Mouse (Mus musculus) limb, embryonic 14.5 days (tissue): ENCODE results near the gene Prkn. TPM values are rescaled to one million over a fixed set of nuclear protein-coding genes. Genes with fewer than 3 reads are reported as not detected.

Experiments
- ATAC-seq: fragments of 200-750 bp; cut with Nextera tagmentation; 2 replicates; pipeline ENCODE4 v1.8.0; 2017; ENCODE audit warnings: low read depth, moderate number of reproducible peaks, moderate TSS enrichment; ENCODE audit not compliant: low FRiP score
- DNase-seq: peaks from one replicate; pipeline ENCODE4 v3.0.0-alpha.2; 2015; ENCODE audit warnings: low spot score
- H3K27ac ChIP-seq: fragments of 300-500 bp; sonication (generic); replicated peaks from 2 replicates; pipeline ENCODE4 v1.5.1; 2014; ENCODE audit warnings: low read depth, mild to moderate bottlenecking, low read length, moderate library complexity, mixed read lengths
- H3K27me3 ChIP-seq: fragments of 300-500 bp; sonication (generic); 2 replicates; pipeline ENCODE4 v1.6.1; 2014; ENCODE audit warnings: low read length, mixed read lengths; ENCODE audit not compliant: control insufficient read depth, insufficient read depth
- H3K36me3 ChIP-seq: fragments of 300-500 bp; sonication (generic); 2 replicates; pipeline ENCODE4 v1.6.1; 2014; ENCODE audit warnings: mild to moderate bottlenecking, low read length, moderate library complexity, mixed read lengths; ENCODE audit not compliant: control insufficient read depth, insufficient read depth
- H3K4me1 ChIP-seq: fragments of 300-500 bp; sonication (generic); 2 replicates; pipeline ENCODE4 v1.6.1; 2014; ENCODE audit warnings: antibody characterized with exemption, low read length, mixed read lengths; ENCODE audit not compliant: control insufficient read depth, insufficient read depth
- H3K4me2 ChIP-seq: fragments of 300-500 bp; sonication (generic); replicated peaks from 2 replicates; pipeline ENCODE4 v1.6.1; 2014; ENCODE audit warnings: low read depth, mild to moderate bottlenecking, low read length, moderate library complexity; ENCODE audit not compliant: severe bottlenecking
- H3K4me3 ChIP-seq: fragments of 300-500 bp; sonication (generic); replicated peaks from 2 replicates; pipeline ENCODE4 v1.5.1; 2014; ENCODE audit warnings: low read length
- H3K9ac ChIP-seq: fragments of 300-500 bp; sonication (generic); 2 replicates; pipeline ENCODE4 v1.6.1; 2014; ENCODE audit warnings: mild to moderate bottlenecking, low read depth, low read length, moderate library complexity; ENCODE audit not compliant: severe bottlenecking
- H3K9me3 ChIP-seq: fragments of 300-500 bp; sonication (generic); 2 replicates; pipeline ENCODE4 v1.6.1; 2016; ENCODE audit warnings: low read length; ENCODE audit not compliant: control insufficient read depth
- POLR2A ChIP-seq: fragments of 200-500 bp; IDR thresholded peaks from 2 replicates; pipeline ENCODE4 v1.8.0; 2012; ENCODE audit warnings: inconsistent platforms, mild to moderate bottlenecking, moderate library complexity, borderline replicate concordance; ENCODE audit not compliant: insufficient read depth, insufficient read length; ENCODE audit errors: extremely low read depth
- WGBS: fragments of 180-500 bp; shearing (Covaris S2); extraction: QIAGEN DNeasy Blood & Tissue Kit; methylation state at CpG from one replicate; pipeline ENCODE4 v1.1.7; 2014; 5-methylcytosine and 5-hydroxymethylcytosine counted together
- polyA plus RNA-seq, 2 experiments: library from polyadenylated mRNA; depleted of rRNA in 1 of 2; stranded (reverse) in 1 of 2; unstranded in 1 of 2; fragments of >200 nt; fragmentation: Nextera tagmentation in 1 of 2; extraction: Ambion mirVana in 1 of 2; gene quantifications; 2 replicates each; pipeline versions ENCODE4 v1.2.1 to v1.2.3; 2012 to 2014

The Prkn gene
- polyA plus RNA-seq, 2 experiments: 2.3 to 2.7 TPM

DNA sequence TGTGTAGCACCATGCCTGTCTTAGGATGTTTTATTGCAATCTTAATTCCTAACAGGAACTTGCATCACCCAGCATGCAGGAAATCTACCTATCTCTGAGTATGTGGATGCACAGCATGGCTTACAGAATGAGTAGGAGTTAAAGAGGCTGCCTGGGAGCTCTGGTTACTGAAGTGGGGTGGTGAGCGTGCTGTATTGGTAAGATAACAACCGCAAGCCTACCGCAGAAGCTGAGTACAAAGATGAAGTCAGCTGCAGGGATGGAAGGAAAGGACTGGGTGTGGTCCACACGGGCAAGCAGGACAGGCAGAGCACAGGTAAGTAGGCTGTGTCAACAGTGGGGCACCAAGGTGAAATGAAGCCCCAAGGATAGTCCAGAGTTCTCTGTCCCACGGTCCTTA lies 1196.9 kb downstream of the Prkn start:
- no peak for DNase-seq
- WGBS: 79% methylated on average over 5 of the region's 5 CpGs
- Histone ChIP-seq H3K36me3 (no peaks in the 10 kb centered on the region), H3K27me3 (no peaks in the 10 kb centered on the region), H3K9me3 (no peaks in the 10 kb centered on the region), H3K9ac (no peak overlapping the region), H3K4me1 (no peaks in the 10 kb centered on the region), H3K4me2 (no peak overlapping the region), H3K4me3 (no peak overlapping the region), H3K27ac (no peak overlapping the region)
- ATAC-seq: no peak
- TF ChIP-seq POLR2A: no peak

- H3K4me1 ChIP-seq: no peaks in the 10 kb centered on the region
- ATAC-seq (no peak), DNase-seq (no peak)
- no peaks in the 10 kb centered on the region for H3K36me3 ChIP-seq
- WGBS: 88% methylated on average over 2 of the region's 2 CpGs
- no peak overlapping the region for H3K4me3 ChIP-seq
- no peaks in the 10 kb centered on the region for H3K27me3 ChIP-seq
- H3K9me3 ChIP-seq: no peaks in the 10 kb centered on the region
- H3K4me2 ChIP-seq: no peak overlapping the region
- no peak overlapping the region for H3K27ac ChIP-seq
- no peak for TF ChIP-seq POLR2A
- no peak overlapping the region for H3K9ac ChIP-seq
Measured at GRCm38 (mm10) chr17:12037574-12037973, 1197.4 kb downstream of the Prkn start.

GRCm38 (mm10) chr17:12038499-12038898 lies 1198.3 kb downstream of the Prkn start:
- no peaks in the 10 kb centered on the region for H3K27me3 ChIP-seq

GRCm38 (mm10) chr17:12039188-12039587 lies 1199.0 kb downstream of the Prkn start:
- peak overlapping the region; percentile 11; the same call in 1 of the 2 replicates for H3K4me2 ChIP-seq
- ATAC-seq (peak; percentile 68), DNase-seq (peak; percentile 60)
- no peaks in the 10 kb centered on the region for H3K36me3 ChIP-seq
- no peaks in the 10 kb centered on the region for H3K4me1 ChIP-seq
- H3K27ac ChIP-seq: no peak overlapping the region
- no peak for TF ChIP-seq POLR2A
- H3K4me3 ChIP-seq: no peak overlapping the region
- H3K27me3 ChIP-seq: no peaks in the 10 kb centered on the region
- H3K9ac ChIP-seq: no peak overlapping the region
- H3K9me3 ChIP-seq: no peaks in the 10 kb centered on the region
- under 1% methylated on average over 9 of the region's 9 CpGs for WGBS

More at GRCm38 (mm10) chr17:12038499-12038898, 1198.3 kb downstream of the Prkn start:
- 73% methylated on average over 6 of the region's 6 CpGs for WGBS
- Histone ChIP-seq H3K4me3 (no peak overlapping the region), H3K4me1 (no peaks in the 10 kb centered on the region), H3K9ac (no peak overlapping the region), H3K4me2 (no peak overlapping the region), H3K27ac (no peak overlapping the region), H3K36me3 (no peaks in the 10 kb centered on the region), H3K9me3 (no peaks in the 10 kb centered on the region)
- DNase-seq (no peak), ATAC-seq (no peak)
- no peak for TF ChIP-seq POLR2A

GRCm38 (mm10) chr17:12039922-12040321 lies 1199.7 kb downstream of the Prkn start:
- no peak overlapping the region for H3K27ac ChIP-seq
- H3K9ac ChIP-seq: no peak overlapping the region
- WGBS: 84% methylated on average over 3 of the region's 3 CpGs
- no peak for TF ChIP-seq POLR2A
- no peak overlapping the region for H3K4me3 ChIP-seq
- DNase-seq (no peak), ATAC-seq (no peak)
- no peaks in the 10 kb centered on the region for H3K9me3 ChIP-seq
- no peaks in the 10 kb centered on the region for H3K4me1 ChIP-seq
- H3K36me3 ChIP-seq: no peaks in the 10 kb centered on the region
- no peak overlapping the region for H3K4me2 ChIP-seq
- H3K27me3 ChIP-seq: no peaks in the 10 kb centered on the region

GRCm38 (mm10) chr17:12040546-12040945 lies 1200.4 kb downstream of the Prkn start:
- ATAC-seq: no peak
- Histone ChIP-seq H3K4me2 (no peak overlapping the region), H3K9me3 (no peaks in the 10 kb centered on the region), H3K9ac (no peak overlapping the region), H3K27ac (no peak overlapping the region), H3K36me3 (no peaks in the 10 kb centered on the region), H3K4me1 (0 out of 2 replicates have a peak, but pooled peaks cover 3% of the 10 kb centered on the region), H3K4me3 (no peak overlapping the region), H3K27me3 (no peaks in the 10 kb centered on the region)
- TF ChIP-seq POLR2A: no peak
- no peak for DNase-seq
- WGBS: 79% methylated on average over 5 of the region's 5 CpGs
